Mouse (Mus musculus) embryonic fibroblast, embryonic 13.5 days (primary cell): ENCODE results near the gene Cnr1.

Experiments
- CTCF ChIP-seq: IDR thresholded peaks from 2 replicates; pipeline ENCODE4 v1.5.1; 2011; ENCODE audit warnings: mild to moderate bottlenecking, control low read depth, low read length, moderate library complexity, borderline replicate concordance; ENCODE audit not compliant: insufficient read depth
- POLR2A ChIP-seq: IDR thresholded peaks from 2 replicates; pipeline ENCODE4 v1.6.1; 2011; ENCODE audit warnings: low read depth, mild to moderate bottlenecking, control low read depth, low read length, moderate library complexity

DNA sequence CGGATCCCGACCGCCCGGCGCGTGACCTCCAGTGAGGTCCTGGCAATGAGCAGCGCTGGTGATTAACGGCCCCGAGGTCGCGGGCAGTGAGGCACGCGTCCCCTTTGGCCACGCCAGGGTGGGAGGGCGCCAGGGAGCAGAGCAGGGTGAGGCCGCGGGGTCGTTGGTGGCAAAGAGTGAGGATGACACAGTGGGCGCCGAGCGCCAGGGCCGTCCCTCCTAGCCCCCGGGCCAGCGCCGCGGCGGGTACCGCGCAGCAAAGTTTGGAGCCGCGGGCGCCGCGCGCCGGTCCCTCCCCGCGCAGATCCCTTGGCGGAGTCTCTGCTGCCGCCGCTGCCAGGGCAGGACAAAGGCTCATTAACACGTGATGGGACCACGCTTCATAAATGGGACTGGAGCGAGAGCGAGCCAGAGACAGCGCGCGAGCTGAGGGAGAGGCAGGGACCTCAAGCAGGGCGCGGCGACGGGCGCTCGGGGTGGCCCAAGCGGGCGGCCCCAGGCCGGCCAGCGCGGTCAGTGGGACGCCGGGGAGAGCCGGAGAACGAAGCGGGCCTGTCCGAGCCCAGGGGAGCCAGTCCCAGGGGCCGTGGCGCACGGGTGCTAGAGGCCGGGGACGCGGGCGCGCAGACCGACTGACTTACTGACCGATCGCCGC lies at the start of gene Cnr1:
- TF ChIP-seq POLR2A (0 out of 2 replicates have a peak, but pooled peaks have one; percentile 3), CTCF (no peak)
